In the genomic region with DNA sequence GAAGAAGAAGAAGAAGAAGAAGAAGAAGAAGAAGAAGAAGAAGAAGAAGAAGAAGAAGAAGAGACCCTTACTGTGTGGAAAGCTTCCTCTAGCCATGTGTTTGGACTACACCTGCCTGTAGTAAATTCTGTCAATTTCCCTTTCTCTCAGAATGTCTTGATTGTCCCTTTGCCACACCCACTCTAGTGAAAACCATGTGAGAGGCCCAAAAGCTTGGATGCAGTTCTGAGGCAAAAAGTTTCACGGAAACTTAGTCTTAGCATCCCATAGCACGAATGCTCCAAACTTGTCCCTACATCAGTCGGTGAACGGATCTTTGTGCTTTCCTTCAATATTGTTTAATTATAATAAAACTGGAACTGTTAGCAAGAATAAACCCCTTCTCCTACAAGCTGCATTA, we compare ENCODE assay signal across 14 mouse cellular contexts.
"Had no signal": no experiment of that assay in that cellular context is flagged by ENCODE, and none has a peak within 500 bp of the region (broad histone marks: within the 10 kb centered on the region; RNA-seq: fewer than 3 reads in every experiment).

No protein-coding gene starts in this region.

- DNase-seq: lung, adult 18-20 months; lung, embryonic 14.5 days; lung, postnatal 10 days; lung, postnatal 4 days; midbrain, embryonic 14.5 days; right cerebral cortex, postnatal 14 days; thymus, adult 2 months; thymus, postnatal 25 days; thymus, postnatal 4 days had no signal

- H3K4me3 ChIP-seq: megakaryocyte, embryonic 14.5 days; midbrain, embryonic 12.5 days; neural tube, embryonic 12.5 days; stomach, embryonic 15.5 days had no signal

- H3K36me3 ChIP-seq: midbrain, embryonic 12.5 days; neural tube, embryonic 12.5 days; stomach, embryonic 15.5 days had no signal

- H3K27ac ChIP-seq: midbrain, embryonic 12.5 days; neural tube, embryonic 12.5 days; stomach, embryonic 15.5 days; stomach, postnatal 0 days had no signal
